Mouse (Mus musculus): ENCODE measurements around the gene Lta. TPM values are rescaled to one million over a fixed set of nuclear protein-coding genes. Genes with fewer than 3 reads are reported as not detected.

Gene Lta
- polyA plus RNA-seq (2015; fragmentation: Nextera tagmentation; extraction: Ambion mirVana): 0.39 and 0.42 TPM in 2 replicates

GRCm38 (mm10) chr17:35204494-35205379 is at the start of gene Lta:
TSS of gene Lta (minus strand) at chr17:35205351.
- Histone ChIP-seq H3K4me2 (0 out of 2 replicates have a peak within 1 kb of the TSS, but pooled peaks have one; percentile 6), H3K4me3 (no peak within 1 kb of the TSS), H3K27ac (replicated peaks) (no peak within 1 kb of the TSS), H3K36me3 (no peaks in the 10 kb centered on the region), H3K27me3 (0 out of 2 replicates have a peak, but pooled peaks cover 17% of the 10 kb centered on the region), H3K9ac (no peak within 1 kb of the TSS), H3K9me3 (no peaks in the 10 kb centered on the region), H3K4me1 (replicated peaks) (no peaks in the 10 kb centered on the region)
- no peak for ATAC-seq (ENCODE audit: low FRiP score, low read depth)
- 27% methylated on average over 20 of the region's 20 CpGs for whole genome bisulfite sequencing

DNA sequence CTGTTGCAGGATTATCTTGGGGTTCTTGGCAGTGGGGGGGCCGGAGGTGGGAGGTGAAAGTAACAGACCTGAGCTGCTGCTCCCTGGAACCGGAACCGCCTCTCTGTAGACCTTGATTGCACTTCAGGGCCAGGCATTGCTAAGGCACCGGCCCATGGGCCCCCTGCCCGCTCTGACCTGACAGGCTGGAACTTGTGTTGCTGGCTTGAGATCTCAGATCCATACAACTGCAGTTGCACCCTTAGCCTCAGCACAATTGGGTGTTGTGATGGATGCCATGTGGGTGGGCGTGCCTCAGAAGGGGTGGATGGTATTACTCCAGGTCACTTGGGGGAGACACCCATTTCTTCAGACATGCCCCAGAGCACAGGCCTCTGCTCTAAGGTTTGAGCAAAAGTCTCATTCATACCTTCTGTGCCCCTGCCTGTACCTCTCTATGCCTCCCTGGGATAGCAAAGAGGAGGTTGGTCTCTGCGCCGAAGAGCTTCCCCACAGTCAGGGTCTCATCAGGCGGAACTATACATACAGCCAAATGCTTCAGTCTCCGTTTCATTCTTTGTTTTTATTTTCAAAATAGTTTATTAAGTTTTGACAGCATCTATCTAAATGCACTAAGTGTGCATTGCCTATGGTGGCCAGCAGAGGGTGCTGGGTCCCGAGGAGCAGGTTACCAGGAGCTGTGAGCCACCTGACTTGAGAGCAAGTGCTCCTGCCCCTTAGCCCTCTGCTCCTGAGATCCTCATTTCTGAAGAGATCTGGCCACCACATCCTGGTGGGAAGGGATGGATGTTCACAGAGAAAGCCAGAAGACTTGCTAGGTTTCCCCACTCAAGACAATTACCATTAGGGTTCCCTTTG is 49.3 kb upstream of the Lta start:
- ATAC-seq (ENCODE audit: low FRiP score, low read depth): peak; percentile 13; the same call in 1 of the 2 replicates
- no peak overlapping the region for H3K27ac ChIP-seq (replicated peaks)

DNA sequence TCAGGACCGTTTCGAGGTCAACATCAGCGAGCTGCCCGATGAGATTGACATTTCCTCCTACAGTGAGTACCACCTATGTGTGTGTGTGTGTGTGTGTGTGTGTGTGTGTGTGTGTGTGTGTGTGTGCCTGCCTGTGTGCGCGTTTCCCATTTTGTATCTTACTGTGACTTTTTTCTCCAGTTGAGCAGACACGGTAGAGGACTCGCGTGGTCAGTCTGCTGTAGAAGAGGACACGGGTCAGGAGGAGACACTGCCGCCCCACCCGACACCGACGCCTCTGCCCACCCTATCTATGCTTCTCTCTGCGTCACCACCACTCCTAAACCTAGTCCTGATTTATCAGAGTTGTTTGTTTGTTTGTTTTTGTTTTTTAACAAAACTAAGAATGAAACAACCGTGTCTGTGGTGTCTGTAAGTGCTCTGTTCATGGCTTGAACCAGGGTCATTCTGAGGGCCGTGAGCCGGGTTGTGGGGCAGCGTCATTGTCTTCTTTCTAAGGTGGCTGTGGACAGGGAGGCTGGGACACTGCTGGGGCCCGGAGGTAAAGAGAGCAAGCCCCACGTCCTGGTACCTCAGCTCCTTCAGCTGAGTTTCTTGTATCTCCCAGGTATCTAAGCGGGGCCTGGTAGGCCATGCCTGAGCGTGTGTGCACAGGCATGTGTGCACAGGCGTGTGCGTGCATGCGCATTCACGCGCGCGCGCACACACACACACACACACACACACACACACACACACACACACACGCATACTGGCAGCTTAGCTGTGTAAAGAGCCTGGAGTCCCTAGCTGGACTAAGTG is 48.3 kb upstream of the Lta start:
- no peak overlapping the region for H3K4me2 ChIP-seq
- no peak overlapping the region for H3K9ac ChIP-seq
- WGBS: 90% methylated on average over 32 of the region's 32 CpGs
- peaks cover 4% of the 10 kb centered on the region for H3K4me1 ChIP-seq (replicated peaks)
- H3K27me3 ChIP-seq: no peaks in the 10 kb centered on the region
- H3K9me3 ChIP-seq: no peaks in the 10 kb centered on the region
- H3K27ac ChIP-seq (replicated peaks): no peak overlapping the region
- peaks cover 54% of the 10 kb centered on the region for H3K36me3 ChIP-seq
- ATAC-seq (ENCODE audit: low FRiP score, low read depth): peak; percentile 1; the same call in 1 of the 2 replicates
- no peak overlapping the region for H3K4me3 ChIP-seq

More for the DNA sequence above, 49.3 kb upstream of the Lta start:
- Histone ChIP-seq H3K36me3 (peaks cover 44% of the 10 kb centered on the region), H3K4me2 (no peak overlapping the region), H3K9ac (no peak overlapping the region), H3K4me3 (no peak overlapping the region), H3K27me3 (no peaks in the 10 kb centered on the region), H3K4me1 (replicated peaks) (peaks cover 4% of the 10 kb centered on the region), H3K9me3 (no peaks in the 10 kb centered on the region)
- 55% methylated on average over 11 of the region's 11 CpGs for WGBS

- ATAC-seq (ENCODE audit: low FRiP score, low read depth): no peak
- Histone ChIP-seq H3K27ac (replicated peaks) (no peak overlapping the region), H3K36me3 (peaks cover 60% of the 10 kb centered on the region), H3K9ac (no peak overlapping the region), H3K4me2 (no peak overlapping the region), H3K9me3 (no peaks in the 10 kb centered on the region), H3K27me3 (no peaks in the 10 kb centered on the region), H3K4me1 (replicated peaks) (peaks cover under 1% of the 10 kb centered on the region), H3K4me3 (no peak overlapping the region)
- WGBS: 85% methylated on average over 18 of the region's 18 CpGs
Observed at GRCm38 (mm10) chr17:35252619-35253292, 47.6 kb upstream of the Lta start.

DNA sequence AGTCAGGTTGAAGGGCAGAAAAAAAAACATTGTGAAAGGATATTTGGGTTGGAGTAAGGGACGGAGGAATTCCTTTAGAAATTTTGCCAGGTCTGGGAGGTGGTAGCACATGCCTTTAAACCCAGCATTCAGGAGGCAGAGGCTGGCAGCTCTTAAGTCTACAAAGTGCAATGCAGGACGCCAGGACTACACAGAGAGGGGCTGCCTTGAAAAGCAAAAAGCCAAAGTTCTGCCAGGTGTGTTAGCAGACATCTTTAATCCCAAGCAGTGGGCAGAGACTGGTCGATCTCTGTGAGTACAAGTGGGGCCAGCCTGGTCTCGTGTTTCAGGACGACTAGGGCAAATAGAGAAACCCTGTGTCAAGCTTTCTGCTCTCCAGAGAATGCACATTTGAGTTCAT is 46.8 kb upstream of the Lta start:
- H3K9ac ChIP-seq: no peak overlapping the region
- H3K4me1 ChIP-seq (replicated peaks): no peaks in the 10 kb centered on the region
- H3K36me3 ChIP-seq: peaks cover 68% of the 10 kb centered on the region
- H3K4me3 ChIP-seq: no peak overlapping the region
- 82% methylated on average over 5 of the region's 5 CpGs for WGBS
- no peaks in the 10 kb centered on the region for H3K9me3 ChIP-seq
- ATAC-seq (ENCODE audit: low FRiP score, low read depth): no peak
- H3K4me2 ChIP-seq: no peak overlapping the region
- H3K27ac ChIP-seq (replicated peaks): no peak overlapping the region
- no peaks in the 10 kb centered on the region for H3K27me3 ChIP-seq

DNA sequence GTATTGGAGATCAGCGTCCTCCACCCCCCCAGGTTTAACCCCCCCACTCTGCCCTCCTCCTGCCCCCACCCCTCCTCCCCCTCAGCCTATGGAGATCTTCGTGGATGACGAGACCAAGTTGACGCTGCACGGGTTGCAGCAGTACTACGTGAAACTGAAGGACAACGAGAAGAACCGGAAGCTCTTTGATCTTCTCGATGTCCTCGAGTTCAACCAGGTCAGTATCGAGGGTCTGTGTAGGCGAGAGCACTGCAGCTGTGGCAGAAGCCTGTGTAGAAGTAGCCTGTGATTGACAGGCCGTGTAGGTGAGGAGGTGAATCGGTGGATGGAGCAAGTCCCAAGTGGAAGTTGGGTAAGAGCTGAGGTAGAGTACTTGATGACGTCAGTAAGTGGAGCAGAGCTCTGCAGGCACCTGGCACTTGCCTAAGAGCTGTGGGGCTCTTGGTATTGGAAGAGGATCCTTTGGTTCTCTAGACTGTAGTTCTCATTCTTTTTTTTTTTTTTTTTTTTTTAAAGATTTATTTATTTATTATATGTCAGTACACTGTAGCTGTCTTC is 46.1 kb upstream of the Lta start:
- H3K27ac ChIP-seq (replicated peaks): no peak overlapping the region
- no peaks in the 10 kb centered on the region for H3K9me3 ChIP-seq
- 85% methylated on average over 15 of the region's 15 CpGs for WGBS
- H3K4me3 ChIP-seq: no peak overlapping the region
- no peak for ATAC-seq (ENCODE audit: low FRiP score, low read depth)
- H3K36me3 ChIP-seq: peaks cover 75% of the 10 kb centered on the region
- no peak overlapping the region for H3K4me2 ChIP-seq
- H3K27me3 ChIP-seq: no peaks in the 10 kb centered on the region
- peaks cover 2% of the 10 kb centered on the region for H3K4me1 ChIP-seq (replicated peaks)
- no peak overlapping the region for H3K9ac ChIP-seq

GRCm38 (mm10) chr17:35250348-35251120 is 45.4 kb upstream of the Lta start:
- H3K9me3 ChIP-seq: no peaks in the 10 kb centered on the region
- H3K4me3 ChIP-seq: no peak overlapping the region
- ATAC-seq (ENCODE audit: low FRiP score, low read depth): no peak
- no peak overlapping the region for H3K9ac ChIP-seq
- 85% methylated on average over 3 of the region's 3 CpGs for WGBS
- peaks cover 82% of the 10 kb centered on the region for H3K36me3 ChIP-seq
- H3K4me2 ChIP-seq: no peak overlapping the region
- no peak overlapping the region for H3K27ac ChIP-seq (replicated peaks)
- peaks cover 10% of the 10 kb centered on the region for H3K4me1 ChIP-seq (replicated peaks)
- H3K27me3 ChIP-seq: no peaks in the 10 kb centered on the region

GRCm38 (mm10) chr17:35249451-35250197 is 44.5 kb upstream of the Lta start:
- ATAC-seq (ENCODE audit: low FRiP score, low read depth): no peak
- no peak overlapping the region for H3K27ac ChIP-seq (replicated peaks)
- peaks cover 19% of the 10 kb centered on the region for H3K4me1 ChIP-seq (replicated peaks)
- H3K36me3 ChIP-seq: peaks cover 90% of the 10 kb centered on the region
- no peaks in the 10 kb centered on the region for H3K9me3 ChIP-seq
- 84% methylated on average over 19 of the region's 19 CpGs for WGBS
- H3K9ac ChIP-seq: no peak overlapping the region
- no peak overlapping the region for H3K4me3 ChIP-seq
- no peak overlapping the region for H3K4me2 ChIP-seq
- no peaks in the 10 kb centered on the region for H3K27me3 ChIP-seq

- Histone ChIP-seq H3K9me3 (no peaks in the 10 kb centered on the region), H3K27me3 (no peaks in the 10 kb centered on the region), H3K36me3 (peaks cover 92% of the 10 kb centered on the region), H3K4me2 (no peak overlapping the region), H3K4me3 (no peak overlapping the region), H3K9ac (no peak overlapping the region), H3K4me1 (replicated peaks) (peaks cover 25% of the 10 kb centered on the region), H3K27ac (replicated peaks) (no peak overlapping the region)
- WGBS: 92% methylated on average over 14 of the region's 14 CpGs
- no peak for ATAC-seq (ENCODE audit: low FRiP score, low read depth)
Observed at GRCm38 (mm10) chr17:35248986-35249385, 43.8 kb upstream of the Lta start.

DNA sequence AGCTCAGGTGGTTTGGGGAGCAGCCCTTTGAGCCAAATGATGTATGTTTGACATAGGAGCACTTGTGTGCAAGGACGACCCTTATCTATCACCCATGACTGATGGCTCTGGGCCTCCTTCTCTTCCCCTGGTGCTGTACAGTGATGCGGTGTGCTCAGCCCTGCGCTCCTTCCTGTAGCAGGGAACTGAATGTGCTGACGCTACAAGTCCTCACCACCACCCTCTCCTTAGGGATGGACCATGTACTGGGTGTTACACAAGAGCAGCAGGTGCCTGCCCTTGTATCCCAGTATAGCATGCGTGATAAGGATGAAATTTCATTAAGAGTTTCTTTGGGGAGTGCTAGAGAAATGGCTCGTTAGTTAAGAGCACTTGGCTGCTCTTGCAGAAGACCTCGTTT is 42.0 kb upstream of the Lta start:
- Histone ChIP-seq H3K36me3 (peaks cover 75% of the 10 kb centered on the region), H3K27me3 (no peaks in the 10 kb centered on the region), H3K27ac (replicated peaks) (no peak overlapping the region), H3K4me2 (no peak overlapping the region), H3K4me1 (replicated peaks) (peaks cover 35% of the 10 kb centered on the region), H3K4me3 (no peak overlapping the region), H3K9ac (no peak overlapping the region), H3K9me3 (no peaks in the 10 kb centered on the region)
- WGBS: 79% methylated on average over 7 of the region's 7 CpGs
- no peak for ATAC-seq (ENCODE audit: low FRiP score, low read depth)
